ENCODE assay signal across 26 mouse cellular contexts in the genomic region with DNA sequence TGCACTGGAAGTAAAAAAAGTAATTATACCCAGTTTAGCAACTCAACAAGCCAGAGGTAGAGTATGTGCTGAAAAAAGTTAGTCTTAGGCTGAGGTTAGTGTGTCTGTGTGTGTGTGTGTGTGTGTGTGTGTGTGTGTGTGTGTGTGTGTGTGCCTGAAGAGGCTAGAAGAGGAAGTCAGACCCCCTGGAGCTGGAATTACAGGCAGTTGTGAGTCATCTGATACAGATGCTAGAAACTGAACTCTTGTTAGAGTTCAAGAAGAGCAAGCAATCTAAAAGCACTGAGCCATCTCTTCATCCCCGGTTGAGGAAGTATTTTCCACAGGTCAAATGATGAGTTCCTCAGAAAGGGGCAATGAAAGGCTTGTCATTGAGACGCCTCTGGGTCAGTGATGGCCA.
"Had no signal": no experiment of that assay in that cellular context is flagged by ENCODE, and none has a peak within 500 bp of the region (broad histone marks: within the 10 kb centered on the region; RNA-seq: fewer than 3 reads in every experiment).

No protein-coding gene starts in this region.

- H3K27ac ChIP-seq: heart, adult 2 months; heart, embryonic 10.5 days; hindbrain, embryonic 10.5 days; hindbrain, embryonic 12.5 days; hindbrain, embryonic 14.5 days; intestine, embryonic 15.5 days; limb, embryonic 13.5 days; limb, embryonic 15.5 days; liver, embryonic 12.5 days; liver, embryonic 14.5 days had no signal

- H3K4me2 ChIP-seq: heart, embryonic 12.5 days; hindbrain, embryonic 12.5 days; hindbrain, embryonic 14.5 days; intestine, embryonic 15.5 days; limb, embryonic 13.5 days; limb, embryonic 15.5 days; liver, embryonic 12.5 days had no signal

- H3K9ac ChIP-seq: heart, embryonic 12.5 days; hindbrain, embryonic 12.5 days; hindbrain, embryonic 14.5 days; intestine, embryonic 15.5 days; limb, embryonic 13.5 days; limb, embryonic 15.5 days; liver, embryonic 12.5 days; liver, embryonic 14.5 days had no signal

- H3K36me3 ChIP-seq: heart, embryonic 10.5 days; heart, embryonic 12.5 days; hindbrain, embryonic 10.5 days; hindbrain, embryonic 12.5 days; intestine, embryonic 15.5 days; limb, embryonic 13.5 days; limb, embryonic 15.5 days; liver, embryonic 12.5 days had no signal

- H3K4me3 ChIP-seq: heart, adult 2 months; heart, embryonic 10.5 days; heart, embryonic 12.5 days; hindbrain, embryonic 10.5 days; hindbrain, embryonic 12.5 days; intestine, embryonic 15.5 days; limb, embryonic 13.5 days; limb, embryonic 15.5 days; liver, embryonic 12.5 days had no signal

- DNase-seq: gastrocnemius, postnatal 10 days; gastrocnemius, postnatal 25 days; heart, adult 2 months; heart, postnatal 10 days; heart, postnatal 4 days; kidney, adult 18-20 months; kidney, adult 8-10 months; kidney, postnatal 14 days; kidney, postnatal 36 days; layer of hippocampus, adult 9-11 months; layer of hippocampus, postnatal 36 days; left cerebral cortex, postnatal 4 days; lung, adult 18-20 months had no signal

- H3K4me1 ChIP-seq: hindbrain, embryonic 10.5 days; hindbrain, embryonic 12.5 days; intestine, embryonic 15.5 days; limb, embryonic 13.5 days; limb, embryonic 15.5 days; liver, embryonic 12.5 days had no signal

- H3K27me3 ChIP-seq: heart, embryonic 12.5 days; hindbrain, embryonic 12.5 days; intestine, embryonic 15.5 days; limb, embryonic 13.5 days; limb, embryonic 15.5 days; liver, embryonic 12.5 days had no signal

- H3K9me3 ChIP-seq: heart, embryonic 10.5 days; heart, embryonic 12.5 days; hindbrain, embryonic 10.5 days; hindbrain, embryonic 12.5 days; intestine, embryonic 15.5 days; limb, embryonic 13.5 days; limb, embryonic 15.5 days; liver, embryonic 12.5 days had no signal

- ATAC-seq: hindbrain, embryonic 16.5 days; inflammation-experienced regulatory T-cells, adult 6 months; intestine, embryonic 15.5 days; intestine, postnatal 0 days; liver, embryonic 12.5 days had no signal
